Mouse (Mus musculus): ENCODE data around the gene Dhrs9.

Gene Dhrs9

DNA sequence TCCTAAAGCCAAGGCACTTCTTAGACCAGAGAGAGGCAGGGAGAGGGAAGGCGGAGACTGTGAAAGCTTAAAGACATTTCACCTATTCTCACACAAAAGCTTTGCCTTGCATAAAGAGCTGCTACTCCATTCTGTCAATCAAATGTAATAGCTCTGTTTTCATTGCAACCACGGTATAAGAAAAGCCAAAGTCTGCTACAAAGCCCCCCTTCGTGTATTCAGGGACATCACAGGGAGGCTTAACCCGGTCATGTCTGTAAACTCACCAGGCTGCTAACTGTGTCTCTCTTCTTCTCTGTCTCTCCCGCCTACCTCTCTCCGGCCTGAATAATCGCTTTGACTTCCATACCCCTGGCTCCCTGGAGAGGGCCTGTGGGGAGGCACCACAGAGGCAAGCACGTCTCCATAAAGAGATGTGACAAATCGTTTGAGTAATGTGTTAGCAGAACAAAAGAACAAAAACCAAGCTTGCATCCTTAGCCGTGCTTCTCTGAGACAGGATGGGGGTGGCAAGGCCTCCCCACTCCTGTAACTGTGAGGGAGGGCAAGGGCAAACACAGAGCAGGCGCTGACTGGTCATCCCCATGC, 38.1 kb downstream of the Dhrs9 start:
- no peak for DNase-seq (ENCODE audit: extremely low read depth, low read depth, low spot score)

DNA sequence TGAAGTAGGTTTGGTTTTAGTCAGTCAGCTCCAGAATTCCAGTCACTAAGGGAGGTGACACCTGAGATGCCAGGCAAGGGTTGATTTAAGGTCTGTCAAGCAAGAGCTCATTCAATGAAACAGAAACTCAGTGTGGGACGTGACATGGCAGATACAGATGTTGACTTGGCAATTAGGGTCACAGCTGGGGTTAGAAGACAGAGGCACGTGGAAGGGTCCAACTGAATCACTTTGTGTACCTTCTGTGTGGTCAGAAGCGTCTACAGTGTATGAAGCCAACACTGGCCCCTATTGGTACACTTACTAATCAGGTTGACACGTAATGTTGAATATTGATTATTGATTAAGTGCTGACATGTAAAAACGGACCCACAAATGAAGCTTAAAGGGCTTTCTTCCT, 44.6 kb downstream of the Dhrs9 start:
- DNase-seq (ENCODE audit: extremely low read depth, low read depth, low spot score): no peak

DNA sequence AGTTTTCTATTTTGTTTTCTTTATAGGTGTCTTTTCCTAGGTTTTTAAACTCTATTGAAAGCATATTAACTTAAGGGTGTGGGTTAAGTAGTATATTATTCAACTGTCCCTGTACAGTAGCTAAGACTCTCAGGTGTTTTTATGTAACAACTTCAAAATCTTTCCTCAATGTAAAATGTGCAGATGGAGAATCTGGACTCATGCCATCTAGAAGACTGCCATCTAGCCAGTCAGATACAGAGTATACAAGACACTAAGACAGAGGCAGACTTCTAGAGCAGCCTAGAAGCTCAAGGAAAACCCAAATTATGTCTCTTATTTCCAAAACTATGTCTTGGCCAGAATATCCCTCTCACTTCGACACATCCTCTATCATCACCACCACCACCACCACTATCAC, 45.8 kb downstream of the Dhrs9 start:
- no peak for DNase-seq (ENCODE audit: extremely low read depth, low read depth, low spot score)

DNA sequence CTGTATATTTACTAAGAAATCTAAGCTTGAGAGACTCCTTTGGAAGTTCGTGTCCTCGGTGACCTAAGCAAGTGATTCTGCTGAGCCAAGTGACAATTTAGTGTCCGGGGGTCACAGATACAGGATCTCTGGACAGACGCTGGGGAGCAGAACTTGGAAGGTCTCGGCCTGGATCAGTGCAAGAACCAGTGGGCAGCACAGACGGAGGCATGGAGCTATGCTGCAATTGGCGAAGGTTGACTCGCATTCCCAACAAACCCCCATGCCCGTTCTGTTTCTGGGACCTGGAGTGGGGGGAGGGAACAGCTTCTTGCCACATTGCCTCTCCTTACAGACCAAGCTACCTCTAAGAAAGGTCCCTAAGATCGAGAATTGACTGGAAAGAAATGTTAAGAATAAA, 46.9 kb downstream of the Dhrs9 start:
- no peak for DNase-seq (ENCODE audit: extremely low read depth, low read depth, low spot score)

DNA sequence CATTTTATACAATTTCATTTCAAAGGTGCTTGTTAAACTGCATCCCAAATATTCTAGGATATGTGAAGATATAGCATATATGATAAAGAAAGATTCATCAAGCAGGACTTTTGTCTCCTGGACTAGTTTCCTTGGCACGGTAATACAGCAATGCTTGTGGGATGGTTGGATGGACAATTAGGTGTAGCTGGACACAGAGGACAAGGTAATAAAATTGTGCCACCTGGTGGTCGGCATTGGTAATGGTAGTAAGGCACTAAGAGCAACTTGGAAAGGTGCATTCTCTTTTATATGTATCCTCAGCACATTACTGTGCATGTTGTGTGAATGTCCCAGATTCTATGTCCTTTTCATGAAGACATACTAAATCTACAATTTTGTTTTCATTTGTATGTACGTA, 47.9 kb downstream of the Dhrs9 start:
- DNase-seq (ENCODE audit: extremely low read depth, low read depth, low spot score): no peak

DNA sequence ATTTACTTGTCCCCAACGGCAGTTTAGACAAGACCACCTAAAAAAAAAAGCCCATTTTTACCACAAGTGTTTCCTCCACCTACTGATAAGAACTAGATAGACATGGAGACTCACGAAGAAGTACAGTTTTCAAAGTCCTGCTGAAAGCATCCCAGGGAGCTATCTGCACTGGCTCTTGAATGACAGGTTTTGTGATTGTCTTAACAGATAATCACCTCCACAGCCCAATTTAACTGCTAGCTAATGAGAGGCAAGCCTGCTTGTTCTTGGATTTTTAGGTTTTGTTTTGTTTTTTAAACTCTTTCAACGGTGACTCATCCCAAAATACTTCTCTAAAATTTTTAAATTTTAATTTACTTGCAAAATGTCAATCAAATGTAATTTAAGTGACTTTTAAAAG, 61.4 kb downstream of the Dhrs9 start:
- DNase-seq (ENCODE audit: extremely low read depth, low read depth, low spot score): no peak

DNA sequence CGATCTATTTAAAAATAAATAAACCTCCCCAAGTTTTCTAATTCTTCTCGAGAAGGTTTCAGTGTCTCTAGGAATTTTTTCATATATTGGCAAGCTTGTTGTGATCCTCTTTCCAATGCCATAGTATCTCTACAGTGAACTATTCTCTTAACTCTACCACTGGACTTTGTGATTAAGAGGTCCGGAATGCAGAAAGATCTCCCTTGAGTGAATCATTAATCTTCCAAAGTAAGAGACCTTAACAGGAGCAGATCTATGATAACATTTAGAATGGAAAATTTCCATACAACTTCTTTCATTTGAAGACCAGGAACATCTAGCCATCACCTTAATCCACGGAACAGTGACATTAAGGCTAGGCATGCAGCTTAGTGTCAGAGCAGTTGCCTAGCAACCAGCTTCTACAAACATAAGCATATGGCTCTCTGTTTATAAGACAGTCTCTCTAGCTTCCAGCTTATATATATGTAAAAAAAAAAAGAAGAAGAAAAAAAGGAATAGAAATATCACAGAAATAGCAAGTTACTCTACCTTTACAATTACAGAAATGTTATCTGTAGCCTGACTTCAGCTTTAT, 65.7 kb downstream of the Dhrs9 start:
- DNase-seq (ENCODE audit: extremely low read depth, low read depth, low spot score): no peak

DNA sequence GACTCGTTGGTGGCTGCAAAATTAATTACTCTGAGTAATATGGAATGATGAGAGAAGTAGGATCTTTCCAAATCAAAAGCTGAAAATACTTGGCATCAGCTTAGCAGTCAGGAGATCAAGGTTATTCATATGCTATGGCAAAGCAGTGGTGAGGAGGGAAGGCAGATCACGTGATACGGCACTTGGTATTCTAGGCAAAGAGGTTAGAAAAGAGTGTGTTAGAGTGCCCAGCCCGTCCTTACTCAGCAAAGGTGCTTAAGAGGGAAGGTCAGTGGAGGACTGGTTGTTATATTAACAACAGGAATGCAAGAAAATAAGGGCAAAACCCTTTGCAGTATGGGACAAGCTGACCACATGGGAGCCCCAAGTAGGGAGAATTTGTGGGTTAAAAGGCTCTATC, 68.3 kb downstream of the Dhrs9 start:
- DNase-seq (ENCODE audit: extremely low read depth, low read depth, low spot score): no peak

DNA sequence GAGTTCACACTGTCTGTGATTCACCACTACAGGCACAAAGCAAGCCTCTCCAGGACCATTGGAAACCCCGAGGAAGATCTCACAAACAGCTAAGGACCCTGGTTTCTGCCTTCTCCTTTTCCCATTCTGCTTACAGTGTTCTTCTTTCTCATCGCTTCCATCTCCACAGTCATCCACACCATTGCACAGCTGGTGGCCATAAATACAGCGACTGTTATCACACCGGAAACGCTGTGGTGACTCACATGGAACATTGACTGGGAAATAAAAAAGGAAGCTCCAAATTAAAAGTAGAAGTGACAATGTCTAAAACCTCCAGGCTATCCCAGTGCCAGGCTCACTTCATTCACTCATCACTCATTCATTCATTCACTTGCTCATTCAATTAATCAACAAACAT, 70.9 kb downstream of the Dhrs9 start:
- no peak for DNase-seq (ENCODE audit: extremely low read depth, low read depth, low spot score)
